Mouse (Mus musculus): ENCODE measurements around the gene Syngr4.

DNA sequence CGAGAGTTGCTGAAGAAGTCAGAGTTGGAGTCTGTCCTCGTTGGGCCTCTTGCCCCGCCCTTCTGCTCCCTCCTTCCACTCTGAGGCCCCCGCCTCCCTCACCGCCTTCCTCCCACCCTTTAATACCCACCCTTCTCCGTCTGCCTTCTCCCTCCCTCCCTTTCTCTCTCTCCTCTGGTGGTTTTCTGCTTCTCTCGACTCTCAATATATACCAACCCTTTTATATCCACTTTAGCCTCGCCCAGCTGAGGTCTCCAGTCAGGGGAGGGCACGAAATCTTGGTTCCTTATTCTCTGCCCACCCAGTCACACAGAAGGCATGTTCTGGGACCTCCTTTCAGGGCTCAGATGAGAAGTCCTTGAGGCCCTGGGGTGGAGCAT lies 24.7 kb upstream of the Syngr4 start, which contains the start of gene Emp3:
- TF ChIP-seq EP300 (IDR thresholded peaks at IDR 0.05; ENCODE audit: low read depth) (no peak), CTCF (IDR thresholded peaks at IDR 0.05; ENCODE audit: low read depth) (no peak)

Data from heart, postnatal 0 days (tissue).